Mouse (Mus musculus) erythroblast, embryonic 14.5 days (primary cell): ENCODE data around the gene D11Wsu47e.

ENCODE experiments used
- GATA1 ChIP-seq: IDR thresholded peaks from 2 replicates; pipeline ENCODE4 v1.6.1; 2012; ENCODE audit warnings: low read length, inconsistent platforms, mixed read lengths
- TAL1 ChIP-seq: IDR thresholded peaks from 3 replicates; pipeline ENCODE4 v1.6.1; 2012; ENCODE audit warnings: low read length, inconsistent platforms, mixed read lengths

- TF ChIP-seq GATA1: no peak
- TF ChIP-seq TAL1: no peak
Measured at GRCm38 (mm10) chr11:113717767-113718424, 33.7 kb downstream of the D11Wsu47e start.
